Mouse (Mus musculus): ENCODE measurements around the gene Stk4.
"Not testable (repeated sequence)": the region's sequence is repeated elsewhere in the genome, so short reads cannot be mapped to it uniquely, and the experiment has no call there.

Gene Stk4

DNA sequence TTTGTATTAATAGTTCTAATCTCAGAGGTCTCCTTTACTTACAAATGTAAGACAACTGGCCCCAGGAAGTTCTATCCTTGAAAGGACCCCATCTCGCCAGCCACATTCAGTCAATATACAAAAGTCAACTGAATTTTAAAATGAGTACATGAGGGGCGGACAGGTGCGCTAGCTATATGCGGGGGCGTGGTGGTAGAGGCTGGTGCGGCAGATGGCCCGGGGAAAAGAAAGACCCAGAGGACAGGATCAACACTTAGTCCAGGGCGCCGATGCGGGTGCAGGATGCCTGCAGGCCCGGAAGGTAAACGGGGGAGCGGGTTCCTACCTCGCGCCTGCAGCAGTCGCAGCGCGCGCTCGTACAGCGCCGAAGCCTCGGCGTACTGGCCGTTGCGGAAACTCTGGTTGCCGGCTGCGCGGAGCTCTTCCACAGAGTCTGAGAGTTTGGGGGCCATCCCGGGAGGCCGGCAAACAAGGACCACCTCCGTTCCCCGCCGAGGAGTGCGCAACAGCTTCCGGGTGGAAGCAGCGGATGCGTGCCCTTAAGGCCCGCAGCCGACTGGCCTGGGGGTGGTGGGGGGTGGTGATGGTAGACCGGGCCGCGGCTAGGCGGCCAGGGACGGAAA is at the start of gene Stk4:
TSS of gene Stk4 (plus strand) at position 181 of the 623 bp plus-strand sequence.
- DNase-seq = peak in 1 of 2 experiments; percentile 39

DNA sequence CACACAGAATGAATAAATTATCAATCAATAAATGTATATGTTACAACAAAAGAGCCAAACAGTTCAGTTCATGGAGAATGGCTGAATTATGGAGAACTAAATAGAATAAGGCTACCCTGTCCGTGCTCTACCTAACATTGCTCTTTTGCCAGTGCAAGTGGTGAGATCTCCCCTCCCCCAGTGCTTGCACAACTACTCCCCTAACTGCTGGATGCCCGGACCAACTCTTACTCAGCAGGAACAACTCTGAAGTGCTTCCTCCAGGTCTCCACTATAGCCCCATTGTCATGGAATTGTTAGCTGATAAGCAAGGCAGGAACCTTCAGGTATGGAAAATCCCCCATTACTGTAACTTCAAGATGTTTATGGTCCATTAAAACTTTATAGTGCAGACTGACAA is 48.0 kb upstream of the Stk4 start:
- peak in 1 of 2 experiments; percentile 25 for DNase-seq

DNA sequence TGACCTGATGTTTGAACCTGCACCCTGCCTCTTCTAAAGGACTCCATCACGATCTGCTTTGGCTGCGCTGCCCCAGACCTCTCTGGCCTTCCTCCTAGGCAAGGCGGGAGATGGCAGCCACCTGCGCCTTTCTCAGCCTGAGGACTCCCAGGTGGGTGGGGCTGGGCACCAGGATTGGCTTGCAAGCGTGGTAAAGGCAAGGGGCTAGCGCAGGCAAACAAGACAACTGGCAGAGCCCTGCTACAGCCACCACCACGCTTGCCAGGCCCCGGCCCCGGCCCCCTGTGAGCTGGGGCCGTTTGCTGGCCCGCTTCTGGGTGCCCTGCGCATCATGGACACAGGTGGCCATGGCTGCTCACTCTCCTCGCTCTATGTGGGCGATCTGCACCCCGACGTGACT is 45.0 kb upstream of the Stk4 start, which contains the start of gene Pabpc1l:
TSS of gene Pabpc1l (plus strand) at position 301 of the 400 bp plus-strand sequence.
- DNase-seq = no peak

DNA sequence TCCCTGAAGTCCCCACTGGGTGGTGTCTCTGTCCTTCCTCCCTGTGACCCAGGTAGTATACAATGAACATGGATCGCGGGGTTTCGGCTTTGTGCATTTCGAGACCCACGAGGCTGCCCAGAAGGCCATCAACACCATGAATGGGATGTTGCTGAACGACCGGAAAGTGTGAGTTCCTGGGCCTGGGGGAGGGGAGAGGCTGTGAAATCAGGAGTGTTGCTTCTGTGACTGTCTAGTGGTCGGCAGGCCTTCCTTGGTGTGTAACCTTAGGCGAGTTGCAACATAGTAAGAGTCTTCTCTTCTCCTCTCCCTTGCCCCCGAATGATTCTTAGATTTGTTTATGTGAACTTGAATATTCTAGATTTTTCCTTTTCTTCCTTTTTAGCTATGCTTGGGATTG is 39.0 kb upstream of the Stk4 start:
- no peak for DNase-seq

DNA sequence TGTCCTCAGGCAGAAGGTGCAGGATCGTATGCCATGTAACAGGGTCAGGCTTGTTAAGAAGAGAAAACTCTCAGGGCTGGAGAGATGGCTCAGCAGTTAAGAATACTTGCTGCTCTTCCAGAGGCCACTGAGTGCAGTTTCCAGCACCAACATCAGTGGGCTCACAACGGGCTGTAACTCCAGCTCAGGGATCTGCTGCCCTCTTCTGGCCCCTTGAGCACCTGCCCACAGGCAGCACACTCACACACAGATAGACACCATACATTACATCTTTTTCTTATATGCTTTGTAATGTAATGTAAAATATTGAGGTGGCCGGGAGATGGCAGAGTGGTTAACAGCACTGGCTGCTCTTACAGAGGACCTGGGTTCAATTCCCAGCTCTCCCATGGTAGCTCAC is 37.1 kb upstream of the Stk4 start:
- DNase-seq = no peak

DNA sequence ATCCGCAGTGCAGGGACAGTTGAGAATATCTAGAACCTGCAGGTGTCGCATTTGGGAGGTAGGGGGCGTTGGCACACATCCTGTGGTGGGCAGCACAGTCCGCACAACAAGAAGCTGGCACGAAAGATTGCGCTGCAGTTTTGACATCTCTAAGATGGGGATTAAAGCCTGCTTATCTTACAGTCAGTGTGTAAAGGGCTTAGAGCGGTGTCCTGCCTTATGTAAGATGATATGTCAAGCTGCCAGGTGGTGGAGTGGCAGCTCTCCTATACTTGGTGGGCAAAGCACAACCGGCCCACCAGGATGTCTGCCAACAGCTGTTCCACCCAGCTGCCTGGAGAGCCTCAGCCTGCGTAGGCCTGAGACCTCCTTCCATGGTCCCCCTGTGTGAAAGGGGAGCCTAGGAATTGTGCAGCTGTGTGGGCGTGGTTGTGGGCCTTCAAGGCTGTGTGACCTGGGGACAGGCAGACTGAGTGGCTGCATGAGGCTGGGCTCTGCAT is 33.6 kb upstream of the Stk4 start:
- DNase-seq = no peak

DNA sequence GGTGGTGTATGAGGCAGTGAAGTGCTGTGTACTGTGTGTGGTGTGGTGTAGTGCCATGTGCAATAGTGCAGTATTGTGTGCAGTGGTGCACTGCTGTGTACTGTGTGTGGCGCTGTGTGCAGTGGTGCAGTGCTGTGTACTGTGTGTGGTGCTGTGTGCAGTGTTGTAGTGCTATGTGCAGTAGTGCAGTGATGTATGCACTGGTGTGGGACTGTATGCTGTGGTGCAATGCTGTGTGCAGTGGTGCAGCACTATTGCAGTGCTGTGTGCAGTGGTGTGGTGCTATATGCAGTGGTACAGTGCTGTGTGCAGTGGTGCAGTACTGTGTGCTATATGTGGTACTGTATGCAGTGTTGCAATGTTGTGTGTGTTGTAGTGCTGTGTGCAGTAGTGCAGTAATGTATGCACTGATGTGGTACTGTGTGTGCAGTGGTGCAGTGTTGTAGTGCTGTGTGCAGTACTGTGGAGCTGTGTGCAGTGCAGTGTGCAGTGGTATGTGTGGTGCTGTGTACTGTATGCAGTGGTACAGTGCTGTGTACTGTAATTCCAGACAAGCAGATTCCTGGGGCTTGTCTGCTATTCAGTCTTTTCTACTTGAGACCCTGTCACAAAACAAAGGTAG is 31.6 kb upstream of the Stk4 start:
- no peak for DNase-seq

DNA sequence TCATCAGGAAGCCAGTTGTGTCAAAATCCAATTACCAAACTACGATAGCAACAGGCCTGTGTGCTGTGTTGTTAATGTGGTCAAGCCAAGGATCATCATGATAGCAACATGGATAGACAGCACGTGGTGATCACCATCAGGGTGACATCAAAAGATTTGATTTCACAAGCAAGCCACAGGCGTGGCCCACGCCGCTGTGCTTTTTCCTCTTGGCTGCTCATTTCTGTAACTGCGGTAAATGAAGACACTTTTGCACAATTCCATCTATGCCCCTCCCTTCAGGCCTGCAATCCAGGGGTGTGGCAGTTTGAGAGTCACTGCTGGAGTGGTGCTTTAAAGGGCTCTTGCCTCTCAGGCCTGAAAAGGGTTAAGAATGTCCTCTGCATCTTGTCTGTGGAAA is 29.2 kb upstream of the Stk4 start:
- DNase-seq = peak; percentile 19 to 30

DNA sequence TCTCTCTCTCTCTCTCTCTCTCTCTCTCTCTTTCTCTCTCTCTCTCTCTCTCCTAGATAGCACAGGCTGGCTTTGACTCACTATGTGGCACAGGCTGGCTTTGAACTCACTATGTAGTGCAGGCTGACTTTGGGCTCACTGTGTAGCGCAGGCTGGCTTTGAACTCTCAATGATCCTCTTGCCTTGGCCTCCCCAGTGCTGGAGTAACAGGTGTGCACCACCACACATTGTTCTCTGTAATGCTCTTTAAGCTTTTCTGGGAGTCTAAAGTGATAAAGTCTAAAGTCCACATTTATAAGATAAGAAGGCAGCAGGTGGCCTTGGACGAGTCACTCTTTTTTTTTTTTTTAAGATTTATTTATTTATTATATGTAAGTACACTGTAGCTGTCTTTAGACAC is 28.6 kb upstream of the Stk4 start:
- DNase-seq = no peak

DNA sequence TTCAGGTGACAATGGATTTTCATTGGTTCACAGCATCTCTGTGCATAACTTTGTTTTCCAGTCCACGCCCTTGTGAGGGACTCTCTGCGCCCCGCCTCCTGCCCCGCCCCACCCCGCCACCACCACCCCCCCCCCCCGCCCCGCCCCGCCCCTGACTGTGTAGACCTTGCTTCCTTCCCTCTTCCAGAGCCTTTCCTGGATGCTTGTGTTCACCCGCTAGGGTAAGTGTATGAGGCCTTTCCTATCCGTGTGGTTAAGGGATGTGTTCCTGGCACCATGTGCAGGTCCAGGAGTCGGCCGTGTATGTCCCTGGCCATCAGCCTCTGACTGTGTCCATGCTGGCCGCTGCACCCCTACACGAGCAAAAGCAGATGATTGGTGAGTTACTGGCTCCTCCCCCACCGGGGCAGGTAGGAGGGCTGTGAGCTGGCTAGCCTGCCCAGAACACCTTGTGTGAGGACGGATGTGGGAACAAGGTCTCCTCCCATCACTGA is 22.9 kb upstream of the Stk4 start:
- DNase-seq = peak; percentile 66 to 72

DNA sequence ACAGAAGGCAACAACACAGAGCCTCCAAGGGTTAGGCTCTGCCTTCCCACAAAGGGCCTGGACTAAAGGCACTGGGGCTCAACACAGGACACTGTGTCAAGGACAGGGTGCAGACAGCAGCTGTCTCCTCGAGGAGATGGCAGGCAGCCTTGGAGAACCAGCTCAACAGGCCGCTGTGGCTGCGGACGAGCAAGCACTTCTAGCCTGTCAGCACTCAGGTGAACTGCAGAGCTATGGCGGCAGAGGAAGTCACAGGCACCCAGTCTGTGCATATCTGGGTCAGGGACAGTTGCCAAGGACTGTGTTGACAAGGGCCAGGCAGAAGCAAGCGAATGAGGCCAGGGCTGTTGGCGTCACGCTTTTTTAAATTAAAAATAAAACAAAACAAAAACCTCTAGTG is 16.4 kb upstream of the Stk4 start:
- no peak for DNase-seq

DNA sequence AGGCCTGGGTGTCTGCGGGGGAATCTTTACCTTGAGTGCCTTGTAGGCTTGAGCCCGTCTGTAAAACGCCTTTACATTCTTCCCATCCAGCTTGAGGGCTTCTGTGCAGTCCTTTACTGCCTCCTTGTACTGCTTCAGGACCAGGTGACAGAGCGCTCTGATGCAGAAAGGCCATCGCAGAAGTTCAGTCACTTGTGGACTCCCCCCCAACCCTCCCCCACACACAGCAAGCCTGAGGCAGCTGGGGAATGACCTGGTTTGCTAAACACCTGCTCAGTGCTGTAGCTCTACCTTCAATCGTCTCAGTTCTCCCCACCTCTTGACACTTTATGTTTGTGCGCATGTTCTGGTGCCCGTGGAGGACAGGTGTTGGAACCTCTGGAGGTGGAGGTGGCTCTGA is 15.5 kb upstream of the Stk4 start:
- DNase-seq = no peak

DNA sequence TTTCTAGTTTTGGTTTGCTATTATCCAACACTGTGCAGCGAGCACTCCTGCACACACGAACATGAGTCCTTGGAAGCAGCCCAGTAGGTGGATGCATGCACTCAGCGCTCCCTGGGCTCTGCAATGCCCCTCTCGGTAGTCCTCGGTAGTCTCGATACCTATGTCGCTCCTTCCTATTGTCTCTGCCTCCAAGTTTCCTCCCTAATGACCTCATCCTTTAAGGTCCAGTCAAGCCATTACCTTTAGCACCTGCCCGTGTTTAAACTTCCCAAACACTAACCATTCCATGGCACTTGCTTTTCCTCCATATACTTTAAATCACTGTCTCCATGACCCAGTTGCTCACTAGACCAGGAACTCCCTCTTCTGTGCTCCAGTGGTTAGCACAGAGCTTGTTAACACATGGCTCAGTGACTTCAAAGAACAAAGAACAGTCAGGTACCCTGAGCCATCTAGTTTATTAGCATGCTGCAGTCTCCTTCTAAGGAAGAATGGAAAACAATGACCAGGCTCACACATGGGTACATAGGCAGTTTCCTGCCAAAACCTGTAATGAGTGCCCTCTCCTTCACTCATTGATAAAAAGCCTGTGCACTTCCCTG is 10.4 kb upstream of the Stk4 start:
- DNase-seq = no peak

DNA sequence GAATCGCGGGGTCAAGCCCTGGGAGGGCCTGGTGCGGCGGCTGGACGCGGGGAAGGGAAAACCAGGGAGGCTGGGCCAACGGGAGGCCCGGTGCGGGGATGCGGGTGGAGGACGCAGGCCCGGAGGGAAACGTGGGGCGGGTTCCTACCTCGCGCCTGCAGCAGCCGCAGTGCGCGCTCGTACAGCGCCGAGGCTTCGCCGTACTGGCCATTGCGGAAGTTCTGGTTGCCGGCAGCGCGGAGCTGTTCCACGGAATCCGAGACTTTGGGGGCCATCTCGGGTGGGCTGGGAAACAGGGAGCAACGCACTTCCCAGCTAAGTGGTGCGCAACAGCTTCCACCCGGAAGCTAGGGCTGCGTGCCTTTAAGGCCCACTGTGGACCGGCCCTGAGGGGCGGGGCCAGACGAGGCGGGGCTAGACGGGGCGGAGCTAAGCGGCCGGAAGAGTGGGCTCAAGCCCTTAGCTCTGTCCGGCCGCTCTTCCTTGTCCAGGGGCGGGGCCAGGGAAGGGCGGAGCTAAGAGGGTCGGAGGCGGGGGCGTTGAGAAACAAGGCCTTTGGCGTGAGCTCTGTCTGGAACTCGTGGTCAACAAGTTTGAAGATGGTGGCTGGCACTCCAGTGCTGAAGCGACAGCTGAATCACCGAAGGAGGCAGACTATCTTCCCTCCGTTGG is 779 bp downstream of the Stk4 start, which contains the start of gene Tomm34:
TSS of gene Tomm34 (minus strand) at position 405 of the 672 bp plus-strand sequence.
- peak; percentile 97 to 98 for DNase-seq

DNA sequence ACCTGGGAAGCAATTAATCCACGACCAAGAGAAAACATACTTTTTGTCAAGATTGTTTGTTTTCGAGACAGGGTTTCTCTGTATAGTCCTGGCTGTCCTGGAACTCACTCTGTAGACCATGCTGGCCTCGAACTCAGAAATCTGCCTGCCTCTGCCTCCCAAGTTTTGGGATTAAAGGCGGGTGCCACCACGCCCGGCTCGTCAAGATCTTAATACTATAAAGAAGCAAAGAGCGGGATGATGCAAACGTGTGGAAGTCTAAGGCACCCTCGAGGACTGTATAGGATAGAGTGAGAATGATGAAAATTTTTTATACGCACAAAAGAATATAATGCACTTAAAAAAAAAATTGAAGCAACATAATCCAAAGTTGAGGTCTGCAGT is 1.3 kb downstream of the Stk4 start:
- DNase-seq = not testable (repeated sequence)

DNA sequence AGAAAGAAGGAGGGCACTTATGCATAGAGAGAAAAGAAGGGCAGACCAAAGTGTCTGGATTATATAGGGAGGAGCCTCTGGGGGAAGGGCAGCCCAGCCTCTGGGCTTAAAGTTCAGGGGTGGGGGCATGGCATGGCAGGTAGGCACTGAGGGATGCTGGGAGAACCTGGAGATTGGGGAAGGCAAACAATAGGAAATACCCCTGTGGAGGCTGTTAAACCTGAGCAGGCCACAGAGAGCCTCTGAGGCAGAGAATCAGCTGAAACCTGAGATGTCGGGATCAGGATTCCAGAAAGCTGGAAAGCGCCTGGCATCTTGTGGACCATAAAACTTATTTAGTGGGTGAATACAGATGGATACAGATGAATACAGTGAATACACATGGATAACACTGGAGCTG is 2.0 kb downstream of the Stk4 start:
- DNase-seq = no peak

DNA sequence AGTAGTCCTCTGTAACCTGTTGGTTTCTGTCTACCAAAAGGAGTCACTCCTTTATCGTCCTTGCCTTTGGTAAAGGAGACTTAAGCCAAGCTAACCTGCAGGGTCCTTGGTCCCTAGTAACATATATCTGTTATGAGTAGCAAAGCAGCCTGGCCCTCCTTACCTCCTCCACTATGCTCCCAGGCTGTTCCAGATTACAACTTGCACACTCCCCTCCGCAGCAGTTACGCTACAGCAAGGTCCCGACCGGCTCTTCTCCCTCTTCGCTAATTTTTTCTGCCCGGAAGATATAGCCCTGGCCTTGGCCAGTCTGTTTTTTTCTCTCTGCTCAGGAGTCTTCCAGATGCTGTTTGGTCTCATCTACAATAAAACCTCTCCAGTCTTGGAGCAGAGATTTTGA is 3.0 kb downstream of the Stk4 start:
- no peak for DNase-seq

DNA sequence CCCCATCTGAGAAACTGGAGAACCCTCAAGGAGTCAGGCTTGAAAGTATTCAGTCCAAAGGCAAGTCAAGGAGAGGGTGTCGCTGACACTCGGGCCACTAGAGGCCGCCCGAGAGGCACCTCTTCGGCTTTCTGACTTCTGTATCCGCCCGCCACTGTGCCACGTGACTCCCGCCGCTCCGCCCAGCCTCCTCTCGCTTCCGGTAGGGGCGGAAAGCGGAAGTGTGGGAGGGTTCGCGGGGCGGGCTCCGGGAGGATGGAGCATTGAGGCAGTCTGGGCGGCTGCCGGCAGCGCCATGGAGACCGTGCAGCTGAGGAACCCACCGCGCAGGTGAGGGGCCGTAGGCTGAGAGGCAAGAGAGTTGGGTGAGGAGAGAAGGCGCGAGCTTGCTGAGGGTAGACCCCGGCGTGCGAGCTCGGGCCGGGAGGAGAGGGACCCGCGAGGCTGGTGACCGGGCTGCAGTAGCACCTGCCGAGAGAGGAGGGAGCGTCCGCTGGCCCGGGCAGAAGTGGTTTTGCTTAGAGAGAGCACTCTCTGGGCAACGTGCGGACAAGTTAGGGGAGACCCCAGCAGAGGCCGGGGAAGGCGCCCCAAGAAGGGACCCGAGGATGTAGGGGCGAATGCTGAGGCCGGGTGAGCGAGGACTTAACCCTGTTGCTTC is 3.9 kb downstream of the Stk4 start:
- peak; percentile 99 for DNase-seq

DNA sequence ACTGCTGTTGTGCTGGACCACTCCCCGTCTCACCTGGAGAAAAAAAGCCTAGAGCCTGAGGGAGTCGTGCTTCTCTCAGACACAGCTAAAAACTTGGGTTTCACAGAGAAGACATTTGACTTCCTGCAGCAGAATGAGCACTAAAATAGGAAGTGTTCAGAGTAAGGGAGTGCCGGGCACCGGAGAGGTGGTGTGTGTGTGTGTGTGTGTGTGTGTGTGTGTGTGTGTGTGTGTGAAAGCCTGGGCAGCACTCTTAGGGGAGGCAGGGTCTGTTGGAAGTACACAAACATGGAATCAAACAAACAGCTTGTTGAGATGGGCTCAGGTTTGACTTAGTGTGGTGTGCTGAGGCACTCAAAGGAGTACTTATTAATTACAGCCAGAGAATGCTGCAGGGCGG is 5.0 kb downstream of the Stk4 start:
- peak in 1 of 2 experiments; percentile 28 for DNase-seq

DNA sequence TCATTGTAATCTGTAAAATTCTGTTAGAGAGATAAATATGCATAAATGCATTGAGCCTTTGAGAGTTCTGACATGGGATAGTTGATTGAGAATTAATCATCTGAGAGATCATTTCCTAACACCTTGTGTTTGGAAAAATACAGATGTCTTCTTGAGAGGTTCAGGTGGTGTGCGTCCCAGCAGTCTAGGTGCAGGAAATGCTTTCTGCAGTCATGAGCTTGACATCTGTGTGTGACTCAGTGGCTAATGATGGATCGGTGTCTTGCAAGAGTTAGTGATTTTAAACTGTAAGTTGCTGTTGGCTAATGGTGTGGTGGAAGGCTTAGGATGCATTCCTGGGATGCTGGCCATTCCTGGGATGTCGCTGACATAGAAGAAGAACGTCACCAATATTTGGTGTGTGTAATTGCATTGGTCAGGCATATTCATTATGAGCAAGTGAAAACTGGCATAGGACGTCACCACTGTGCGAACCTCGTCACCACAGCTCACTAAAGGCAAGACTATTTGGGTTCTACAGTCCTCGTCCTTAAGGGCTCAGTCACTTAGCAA is 6.8 kb downstream of the Stk4 start:
- DNase-seq = no peak

DNA sequence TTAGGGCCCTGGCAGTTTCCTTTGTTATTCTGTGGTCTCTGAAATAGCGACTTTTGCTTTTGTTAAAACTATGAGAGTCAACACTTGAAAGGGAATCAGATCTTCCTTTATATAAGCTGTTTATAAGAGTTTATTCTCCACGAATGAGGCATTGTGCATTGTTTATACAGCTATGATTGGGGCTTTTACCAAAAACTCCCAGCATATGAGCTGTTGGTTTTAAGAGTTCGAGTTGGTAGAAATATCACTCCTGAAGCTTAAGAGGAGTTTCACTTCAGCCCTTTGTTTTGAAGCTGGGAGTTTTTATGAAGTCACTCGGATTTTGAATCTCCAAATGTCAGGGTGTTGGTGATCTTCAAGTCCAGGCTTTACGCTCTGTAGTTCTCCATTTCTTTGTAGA is 7.8 kb downstream of the Stk4 start:
- no peak for DNase-seq

DNA sequence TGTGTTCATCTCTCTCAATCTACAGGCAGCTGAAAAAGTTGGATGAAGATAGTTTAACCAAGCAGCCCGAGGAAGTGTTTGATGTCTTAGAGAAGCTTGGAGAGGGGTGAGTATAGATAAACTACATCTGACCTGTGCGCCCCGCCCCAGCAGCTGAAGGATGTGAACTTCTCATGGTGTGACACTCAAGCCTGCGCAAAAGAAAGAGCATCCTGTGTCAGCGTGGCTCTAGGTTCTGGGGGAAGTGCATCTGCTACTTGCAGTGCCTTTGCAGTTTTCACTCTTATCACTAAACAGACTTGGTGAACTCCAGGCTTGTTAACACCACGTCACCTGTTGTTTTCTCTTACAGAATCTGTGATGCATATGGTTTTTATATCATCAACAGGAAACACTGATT is 9.4 kb downstream of the Stk4 start:
- no peak for DNase-seq

DNA sequence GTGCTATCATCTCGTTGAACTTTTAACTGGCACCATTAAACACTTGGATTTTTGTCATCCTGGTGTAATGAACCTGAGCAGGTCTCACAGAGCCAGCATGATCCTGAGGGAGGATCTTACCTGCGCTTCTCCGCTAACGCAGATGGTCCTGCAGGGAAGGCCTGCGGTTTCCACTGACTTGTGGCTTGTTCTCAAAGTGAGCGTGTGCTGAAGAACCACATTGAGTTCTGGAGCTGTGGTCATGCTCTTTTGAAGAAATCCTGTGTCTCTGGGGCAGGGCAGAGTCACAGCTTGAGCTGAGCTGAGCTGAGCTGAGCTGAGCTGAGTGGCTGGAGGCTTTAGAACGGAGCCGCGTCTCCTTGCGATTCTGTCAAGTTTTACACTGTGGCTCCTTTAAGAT is 11.5 kb downstream of the Stk4 start:
- DNase-seq = no peak

Measured in lung, adult 18-20 months (tissue).